Mouse (Mus musculus) liver, postnatal 0 days (tissue): ENCODE measurements around the gene Zfp318.

Experiments used
- CTCF ChIP-seq: sonication (generic); IDR thresholded peaks from 2 replicates; pipeline ENCODE4 v1.5.1; 2016; ENCODE audit warnings: antibody characterized with exemption, low read depth
- EP300 ChIP-seq: IDR thresholded peaks from 2 replicates; pipeline ENCODE4 v1.6.1; 2016; ENCODE audit warnings: antibody characterized with exemption, low read depth, mild to moderate bottlenecking

GRCm38 (mm10) chr17:46467830-46468229 lies 84.3 kb downstream of the Zfp318 start:
- TF ChIP-seq EP300 (no peak), CTCF (no peak)
